Mouse (Mus musculus) lung, embryonic 14.5 days (tissue): Measurements from ENCODE around the gene Chaf1b. TPM values are rescaled to one million over a fixed set of nuclear protein-coding genes. Genes with fewer than 3 reads are reported as not detected.

Experiments
- ATAC-seq: fragments of 200-750 bp; cut with Nextera tagmentation; 2 replicates; pipeline ENCODE4 v1.8.0; 2017; ENCODE audit warnings: mild to moderate bottlenecking, moderate TSS enrichment, moderate library complexity; ENCODE audit not compliant: insufficient read depth
- DNase-seq: peaks from one replicate; pipeline ENCODE4 v3.0.0-alpha.2; 2015
- H3K27ac ChIP-seq: fragments of 300-500 bp; sonication (generic); 2 replicates; pipeline ENCODE4 v1.5.1; 2014; ENCODE audit warnings: low read depth, mild to moderate bottlenecking, moderate library complexity
- H3K27me3 ChIP-seq: fragments of 300-500 bp; sonication (generic); 2 replicates; pipeline ENCODE4 v1.6.1; 2014; ENCODE audit warnings: low read length, control low read depth; ENCODE audit not compliant: insufficient read depth
- H3K36me3 ChIP-seq: fragments of 300-500 bp; sonication (generic); 2 replicates; pipeline ENCODE4 v1.6.1; 2014; ENCODE audit warnings: control low read depth; ENCODE audit not compliant: insufficient read depth
- H3K4me1 ChIP-seq: fragments of 300-500 bp; sonication (generic); 2 replicates; pipeline ENCODE4 v1.6.1; 2014; ENCODE audit warnings: antibody characterized with exemption, control low read depth; ENCODE audit not compliant: insufficient read depth
- H3K4me2 ChIP-seq: fragments of 300-500 bp; sonication (generic); 2 replicates; pipeline ENCODE4 v1.6.1; 2014; ENCODE audit warnings: mild to moderate bottlenecking
- H3K4me3 ChIP-seq: fragments of 300-500 bp; sonication (generic); 2 replicates; pipeline ENCODE4 v1.5.1; 2014; ENCODE audit warnings: low read depth, low read length
- H3K9ac ChIP-seq: fragments of 300-500 bp; sonication (generic); 2 replicates; pipeline ENCODE4 v1.6.1; 2014
- H3K9me3 ChIP-seq: fragments of 300-500 bp; sonication (generic); 2 replicates; pipeline ENCODE4 v1.6.1; 2016; ENCODE audit warnings: low read depth, low read length, control low read depth
- CTCF ChIP-seq: IDR thresholded peaks from 2 replicates; pipeline ENCODE4 v1.5.1; 2016; ENCODE audit warnings: antibody characterized with exemption, low read depth
- WGBS: fragments of 180-500 bp; shearing (Covaris S2); extraction: QIAGEN DNeasy Blood & Tissue Kit; methylation state at CpG from one replicate; pipeline ENCODE4 v1.1.7; 2014; 5-methylcytosine and 5-hydroxymethylcytosine counted together
- polyA plus RNA-seq: library from polyadenylated mRNA; unstranded; fragments of >200 nt; fragmentation: Nextera tagmentation; extraction: Ambion mirVana; gene quantifications from 2 replicates; pipeline ENCODE4 v1.2.1, GENCODE M21; 2014

Gene Chaf1b
- polyA plus RNA-seq, 1 experiment from 2014 or later = 99.6 TPM

- H3K36me3 ChIP-seq = no peaks in the 10 kb centered on the region
- H3K4me1 ChIP-seq = peaks cover 6% of the 10 kb centered on the region; the same call in 1 of the 2 replicates
- ATAC-seq (no peak), DNase-seq (peak; percentile 95)
- no peak overlapping the region for H3K27ac ChIP-seq
- no peak overlapping the region for H3K9ac ChIP-seq
- 6% methylated on average over 16 of the region's 16 CpGs for WGBS
- peak overlapping the region; percentile 10 for H3K4me3 ChIP-seq
- peaks cover 24% of the 10 kb centered on the region for H3K27me3 ChIP-seq
- TF ChIP-seq CTCF = peak; percentile 88
- no peaks in the 10 kb centered on the region for H3K9me3 ChIP-seq
- peak overlapping the region; percentile 57 for H3K4me2 ChIP-seq
Measured at GRCm38 (mm10) chr16:93938400-93938846, 54.7 kb downstream of the Chaf1b start.

- no peak for DNase-seq
Measured at GRCm38 (mm10) chr16:93939961-93940360, 56.3 kb downstream of the Chaf1b start.

GRCm38 (mm10) chr16:93941781-93942567 lies 58.3 kb downstream of the Chaf1b start:
- H3K27me3 ChIP-seq = no peaks in the 10 kb centered on the region
- no peak for TF ChIP-seq CTCF
- no peaks in the 10 kb centered on the region for H3K36me3 ChIP-seq
- WGBS = 45% methylated on average over 10 of the region's 10 CpGs
- no peak overlapping the region for H3K27ac ChIP-seq
- H3K9me3 ChIP-seq = no peaks in the 10 kb centered on the region
- no peak; the same call in 1 of the 2 replicates for ATAC-seq
- no peak overlapping the region for H3K4me2 ChIP-seq
- peak; percentile 39 for DNase-seq
- H3K9ac ChIP-seq = no peak overlapping the region
- H3K4me3 ChIP-seq = no peak overlapping the region
- peaks cover 6% of the 10 kb centered on the region; the same call in 1 of the 2 replicates for H3K4me1 ChIP-seq

More at GRCm38 (mm10) chr16:93939961-93940360, 56.3 kb downstream of the Chaf1b start:
- H3K4me1 ChIP-seq = peaks cover 6% of the 10 kb centered on the region; the same call in 1 of the 2 replicates
- no peak overlapping the region for H3K4me3 ChIP-seq
- TF ChIP-seq CTCF = no peak
- no peak overlapping the region for H3K27ac ChIP-seq
- H3K9me3 ChIP-seq = no peaks in the 10 kb centered on the region
- WGBS = 70% methylated on average over 4 of the region's 4 CpGs
- no peak overlapping the region for H3K4me2 ChIP-seq
- ATAC-seq = no peak
- H3K36me3 ChIP-seq = no peaks in the 10 kb centered on the region
- peaks cover 14% of the 10 kb centered on the region for H3K27me3 ChIP-seq
- H3K9ac ChIP-seq = no peak overlapping the region

GRCm38 (mm10) chr16:93942796-93943502 lies 59.2 kb downstream of the Chaf1b start:
- ATAC-seq = no peak
- H3K27me3 ChIP-seq = no peaks in the 10 kb centered on the region
- WGBS = 86% methylated on average over 10 of the region's 10 CpGs

GRCm38 (mm10) chr16:93944301-93944700 lies 60.6 kb downstream of the Chaf1b start:
- Histone ChIP-seq H3K4me2 (no peak overlapping the region), H3K4me1 (peaks cover 6% of the 10 kb centered on the region; the same call in 1 of the 2 replicates), H3K36me3 (no peaks in the 10 kb centered on the region), H3K9ac (no peak overlapping the region), H3K4me3 (no peak overlapping the region), H3K27me3 (no peaks in the 10 kb centered on the region), H3K9me3 (no peaks in the 10 kb centered on the region), H3K27ac (no peak overlapping the region)
- DNase-seq = no peak
- TF ChIP-seq CTCF = no peak
- WGBS = 78% methylated on average over 6 of the region's 6 CpGs
- no peak for ATAC-seq

More at GRCm38 (mm10) chr16:93942796-93943502, 59.2 kb downstream of the Chaf1b start:
- Histone ChIP-seq H3K9me3 (no peaks in the 10 kb centered on the region), H3K27ac (no peak overlapping the region), H3K9ac (no peak overlapping the region), H3K4me2 (no peak overlapping the region), H3K4me3 (no peak overlapping the region), H3K36me3 (no peaks in the 10 kb centered on the region), H3K4me1 (peaks cover 6% of the 10 kb centered on the region; the same call in 1 of the 2 replicates)
- DNase-seq = no peak
- 0 out of 2 replicates have a peak, but pooled peaks have one; percentile 3 for TF ChIP-seq CTCF

GRCm38 (mm10) chr16:93947396-93947795 lies 63.7 kb downstream of the Chaf1b start:
- Histone ChIP-seq H3K4me3 (no peak overlapping the region), H3K36me3 (no peaks in the 10 kb centered on the region), H3K27me3 (no peaks in the 10 kb centered on the region; the same call in 1 of the 2 replicates), H3K4me2 (no peak overlapping the region), H3K27ac (no peak overlapping the region), H3K9ac (no peak overlapping the region), H3K9me3 (no peaks in the 10 kb centered on the region), H3K4me1 (no peaks in the 10 kb centered on the region)
- DNase-seq (no peak), ATAC-seq (no peak)
- 82% methylated on average over 4 of the region's 4 CpGs for WGBS
- TF ChIP-seq CTCF = 0 out of 2 replicates have a peak, but pooled peaks have one; percentile 17

Other genes starting within 250 kb of the Chaf1b start
- 4.4 and 5.4 TPM in 2 replicates for gene Cbr3, start 200.7 kb upstream of the Chaf1b start, polyA plus RNA-seq
- 13.4 and 16.2 TPM in 2 replicates for gene Dop1b, start 172.0 kb upstream of the Chaf1b start, polyA plus RNA-seq
- 35.1 and 36.0 TPM in 2 replicates for gene Morc3, start 51.8 kb upstream of the Chaf1b start, polyA plus RNA-seq
- gene Cldn14, start 124.9 kb downstream of the Chaf1b start, polyA plus RNA-seq = not detected in 2 replicates
- gene Sim2, start 201.0 kb downstream of the Chaf1b start, polyA plus RNA-seq = 0.04 TPM in 1 of 2 replicates, not detected in the other